Mouse (Mus musculus): Measurements from ENCODE around the gene Lyzl4. TPM values are rescaled to one million over a fixed set of nuclear protein-coding genes. Genes with fewer than 3 reads are reported as not detected.
A peak's percentile ranks its signal among the peaks of the same experiment; 100 is the strongest.
"Not testable (repeated sequence)": the region's sequence is repeated elsewhere in the genome, so short reads cannot be mapped to it uniquely, and the experiment has no call there.

Lyzl4 gene
- polyA plus RNA-seq, 1 experiment from 2014 or later, result not detected

DNA sequence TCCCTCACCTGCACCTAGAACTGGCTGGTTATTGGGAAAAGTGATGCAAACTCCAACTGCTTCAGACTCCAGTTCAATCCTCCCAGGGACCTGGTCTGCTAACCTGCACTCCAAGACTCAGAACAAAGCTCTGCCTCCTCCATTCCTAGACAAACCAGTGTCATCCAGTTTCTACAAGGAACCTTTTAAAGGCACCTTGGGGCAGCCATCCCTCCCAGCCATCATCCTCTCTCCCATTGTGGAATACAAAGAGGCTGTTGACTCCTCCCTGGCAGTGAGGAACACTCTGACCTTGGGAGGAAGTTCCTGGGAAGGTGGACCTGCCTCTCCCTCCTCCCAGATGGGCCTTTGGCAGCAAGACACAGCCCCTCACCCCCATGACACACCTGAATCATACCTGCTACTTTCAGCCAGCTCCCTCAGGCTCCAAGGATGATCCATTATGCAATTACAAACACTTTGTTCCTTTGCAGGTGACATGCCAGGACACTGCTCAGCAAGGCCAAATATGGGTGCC lies 27.6 kb downstream of the Lyzl4 start:
- ATAC-seq (ENCODE audit: low FRiP score), result no peak
- H3K4me1 ChIP-seq (replicated peaks), result 0 out of 2 replicates have a peak, but pooled peaks cover 6% of the 10 kb centered on the region
- no peak overlapping the region for H3K4me2 ChIP-seq
- no peaks in the 10 kb centered on the region for H3K9me3 ChIP-seq
- no peaks in the 10 kb centered on the region for H3K36me3 ChIP-seq
- no peaks in the 10 kb centered on the region for H3K27me3 ChIP-seq
- H3K27ac ChIP-seq, result no peak overlapping the region
- no peak overlapping the region for H3K4me3 ChIP-seq
- no peak overlapping the region for H3K9ac ChIP-seq

GRCm38 (mm10) chr9:121613192-121613591 lies 28.7 kb downstream of the Lyzl4 start:
- no peak overlapping the region for H3K4me2 ChIP-seq
- 65% methylated on average over 4 of the region's 5 CpGs for WGBS
- no peak overlapping the region for H3K27ac ChIP-seq
- H3K4me1 ChIP-seq (replicated peaks), result 0 out of 2 replicates have a peak, but pooled peaks cover 6% of the 10 kb centered on the region
- no peak overlapping the region for H3K4me3 ChIP-seq
- no peaks in the 10 kb centered on the region for H3K36me3 ChIP-seq
- ATAC-seq (ENCODE audit: low FRiP score), result no peak
- no peaks in the 10 kb centered on the region for H3K27me3 ChIP-seq
- H3K9ac ChIP-seq, result no peak overlapping the region
- H3K9me3 ChIP-seq, result no peaks in the 10 kb centered on the region

- Histone ChIP-seq H3K4me3 (no peak overlapping the region), H3K36me3 (no peaks in the 10 kb centered on the region), H3K9ac (no peak overlapping the region), H3K27ac (no peak overlapping the region), H3K4me2 (no peak overlapping the region), H3K27me3 (no peaks in the 10 kb centered on the region), H3K9me3 (no peaks in the 10 kb centered on the region), H3K4me1 (replicated peaks) (0 out of 2 replicates have a peak, but pooled peaks cover 6% of the 10 kb centered on the region)
- whole genome bisulfite sequencing, result 78% methylated on average over 6 of the region's 6 CpGs
- no peak for ATAC-seq (ENCODE audit: low FRiP score)
These were observed 32.5 kb downstream of the Lyzl4 start for GRCm38 (mm10) chr9:121609381-121609780.

DNA sequence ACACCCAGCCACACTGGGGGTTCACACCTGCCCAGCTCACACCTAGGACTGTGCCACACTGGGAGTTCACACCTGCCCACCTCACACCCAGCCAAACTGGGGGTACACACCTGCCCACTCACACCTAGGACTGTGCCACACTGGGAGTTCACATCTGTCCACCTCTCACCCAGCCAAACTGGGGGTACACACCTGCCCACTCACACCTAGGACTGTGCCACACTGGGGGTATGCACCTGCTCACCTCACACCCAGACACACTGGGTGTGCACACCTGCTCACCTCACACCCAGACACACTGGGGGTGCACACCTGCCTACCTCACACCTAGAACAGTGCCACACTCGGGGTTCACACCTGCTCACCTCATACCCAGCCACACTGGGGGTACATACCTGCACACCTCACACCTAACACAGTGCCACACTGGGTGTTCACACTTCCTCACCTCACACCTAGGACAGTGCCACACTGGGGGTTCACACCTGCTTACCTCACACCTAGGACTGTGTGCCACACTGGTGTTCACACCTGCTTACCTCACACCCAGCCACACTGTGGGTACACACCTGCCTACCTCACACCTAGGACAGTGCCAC lies 35.3 kb downstream of the Lyzl4 start:
- Histone ChIP-seq H3K27me3 (no peaks in the 10 kb centered on the region), H3K4me2 (no peak overlapping the region), H3K9ac (no peak overlapping the region), H3K27ac (no peak overlapping the region), H3K4me3 (no peak overlapping the region), H3K4me1 (replicated peaks) (no peaks in the 10 kb centered on the region), H3K9me3 (no peaks in the 10 kb centered on the region), H3K36me3 (no peaks in the 10 kb centered on the region)
- peak; percentile 65; the same call in 1 of the 2 replicates for ATAC-seq (ENCODE audit: low FRiP score)
- WGBS, result 39% methylated on average over 1 of the region's 1 CpGs

DNA sequence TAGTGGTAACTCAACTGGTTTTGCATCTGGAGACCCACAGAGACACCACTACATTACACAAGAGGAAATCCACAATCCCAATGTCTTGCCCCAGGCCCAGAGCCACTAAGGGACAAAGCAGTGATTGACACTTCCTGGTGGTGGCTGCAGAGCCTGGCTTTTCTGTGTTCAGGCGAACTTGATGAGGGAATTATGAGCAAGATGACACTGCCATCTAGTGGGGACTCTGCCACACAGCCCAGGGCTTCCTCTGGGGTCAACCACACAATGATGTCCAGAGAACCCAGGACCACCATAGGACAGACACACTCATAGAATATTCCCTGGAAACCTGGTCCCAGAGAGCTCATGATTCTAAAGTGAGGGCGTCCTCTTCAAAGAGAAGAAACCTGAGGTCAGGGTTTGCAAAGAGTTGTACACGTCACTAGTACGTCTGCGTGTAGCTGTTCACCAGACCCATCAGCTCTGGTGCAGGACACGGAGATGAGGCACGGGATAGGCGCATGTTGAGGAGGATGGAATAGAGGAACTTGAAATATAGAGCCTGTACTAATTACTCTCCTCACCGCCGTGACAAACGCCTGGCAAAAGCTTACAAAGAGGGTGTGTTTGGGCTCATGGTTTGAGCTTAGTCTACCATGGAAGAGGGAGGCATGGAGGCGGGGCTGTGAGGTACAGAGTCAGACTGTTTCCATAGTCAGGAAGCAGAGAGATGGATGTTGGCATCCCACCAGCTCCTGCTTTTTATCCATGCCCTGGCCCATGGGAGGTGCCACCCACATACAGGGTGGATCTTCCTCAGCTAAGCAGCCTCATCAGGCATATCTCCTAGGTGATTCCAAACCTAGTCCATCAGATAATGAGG lies 36.2 kb downstream of the Lyzl4 start:
- H3K27me3 ChIP-seq, result no peaks in the 10 kb centered on the region
- peak; percentile 90 for ATAC-seq (ENCODE audit: low FRiP score)
- 57% methylated on average over 12 of the region's 12 CpGs for WGBS
- H3K36me3 ChIP-seq, result no peaks in the 10 kb centered on the region
- no peak overlapping the region for H3K4me3 ChIP-seq
- no peak overlapping the region for H3K27ac ChIP-seq
- peaks cover 6% of the 10 kb centered on the region for H3K4me1 ChIP-seq (replicated peaks)
- no peaks in the 10 kb centered on the region for H3K9me3 ChIP-seq
- no peak overlapping the region for H3K9ac ChIP-seq
- no peak overlapping the region for H3K4me2 ChIP-seq

DNA sequence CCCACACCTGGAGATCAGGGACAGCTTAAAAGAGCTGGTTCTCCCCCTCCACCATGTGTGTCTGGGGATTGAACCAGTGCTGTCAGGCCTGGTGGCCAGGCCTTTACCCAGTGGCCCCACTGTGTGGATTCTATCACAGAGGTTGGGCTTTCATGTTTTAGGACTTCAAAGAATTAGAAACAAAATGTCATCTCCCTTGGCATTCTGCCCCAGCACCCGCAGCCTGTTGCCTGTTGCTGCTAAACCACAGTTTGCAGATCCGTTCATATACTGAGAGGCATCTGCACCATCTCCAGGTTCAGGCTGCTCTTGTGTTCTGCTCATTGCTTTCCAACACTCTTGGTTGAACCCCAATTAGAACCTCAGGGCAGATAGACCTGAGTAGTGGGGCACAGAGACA lies 39.5 kb downstream of the Lyzl4 start:
- no peak for ATAC-seq (ENCODE audit: low FRiP score)
- Histone ChIP-seq H3K36me3 (no peaks in the 10 kb centered on the region), H3K9me3 (no peaks in the 10 kb centered on the region), H3K4me1 (replicated peaks) (peaks cover 7% of the 10 kb centered on the region), H3K4me2 (no peak overlapping the region), H3K9ac (no peak overlapping the region), H3K4me3 (no peak overlapping the region), H3K27ac (no peak overlapping the region), H3K27me3 (no peaks in the 10 kb centered on the region)
- 83% methylated on average over 2 of the region's 2 CpGs for WGBS

GRCm38 (mm10) chr9:121600861-121601427 lies 41.0 kb downstream of the Lyzl4 start:
- ATAC-seq (ENCODE audit: low FRiP score), result no peak
- peaks cover 7% of the 10 kb centered on the region for H3K4me1 ChIP-seq (replicated peaks)
- no peak overlapping the region for H3K4me2 ChIP-seq
- H3K27ac ChIP-seq, result no peak overlapping the region
- no peaks in the 10 kb centered on the region for H3K36me3 ChIP-seq
- H3K9ac ChIP-seq, result no peak overlapping the region
- H3K27me3 ChIP-seq, result no peaks in the 10 kb centered on the region
- no peak overlapping the region for H3K4me3 ChIP-seq
- no peaks in the 10 kb centered on the region for H3K9me3 ChIP-seq
- 38% methylated on average over 6 of the region's 6 CpGs for WGBS

DNA sequence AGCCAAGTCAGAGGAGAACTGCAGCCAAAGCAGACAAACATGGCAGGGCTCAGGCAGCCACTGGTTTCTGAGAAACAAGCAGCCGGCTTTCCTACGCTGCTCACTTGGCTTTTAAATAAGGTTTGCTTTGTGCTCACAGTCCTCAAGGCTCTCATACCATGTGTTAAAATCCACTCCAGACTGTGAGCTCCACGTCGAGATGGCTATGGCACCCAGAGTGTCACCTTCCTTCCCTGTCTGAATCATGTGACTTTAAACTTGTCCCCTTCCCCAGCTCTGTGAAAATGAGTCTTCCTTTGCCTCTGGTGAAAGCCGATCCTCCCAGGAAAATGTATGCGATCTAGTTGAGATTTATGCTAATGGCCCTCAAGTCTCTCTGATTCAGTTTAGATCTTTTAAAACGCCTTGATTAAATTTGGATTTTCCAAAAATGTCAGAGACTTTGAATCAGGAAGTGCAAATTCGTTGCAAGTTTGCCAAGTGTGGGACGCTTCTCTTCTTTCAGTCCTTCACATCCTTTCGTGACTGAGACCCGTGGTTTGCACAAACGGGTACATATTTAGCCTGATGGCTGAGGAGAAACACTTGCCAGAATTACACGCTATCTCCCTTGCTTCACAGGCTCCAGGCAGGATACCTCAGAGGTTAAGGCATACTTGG lies 41.6 kb downstream of the Lyzl4 start:
- Histone ChIP-seq H3K9me3 (no peaks in the 10 kb centered on the region), H3K4me1 (replicated peaks) (peaks cover 7% of the 10 kb centered on the region), H3K4me3 (no peak overlapping the region), H3K27me3 (no peaks in the 10 kb centered on the region), H3K4me2 (no peak overlapping the region), H3K36me3 (no peaks in the 10 kb centered on the region), H3K27ac (no peak overlapping the region), H3K9ac (no peak overlapping the region)
- ATAC-seq (ENCODE audit: low FRiP score), result no peak
- WGBS, result 60% methylated on average over 13 of the region's 13 CpGs

DNA sequence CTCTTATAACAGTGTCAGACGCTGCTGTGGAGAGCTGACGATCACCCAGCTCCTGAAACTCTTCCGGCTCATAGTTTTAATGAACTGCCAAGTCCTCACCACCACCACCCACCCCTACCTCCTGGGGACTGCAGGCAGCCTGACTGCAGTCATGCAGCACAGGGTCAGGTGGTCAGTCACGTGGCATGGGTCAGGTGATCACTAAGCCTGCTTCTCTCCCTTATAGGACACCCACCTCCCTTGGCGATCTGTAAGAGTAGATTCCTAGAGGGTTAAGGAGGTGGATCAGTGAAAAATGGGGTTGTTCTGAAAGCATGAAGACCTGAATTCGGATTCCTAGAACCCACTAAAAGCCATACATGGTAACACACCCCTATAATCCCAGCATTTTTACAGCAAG lies 42.3 kb downstream of the Lyzl4 start:
- H3K4me3 ChIP-seq, result no peak overlapping the region
- no peak for ATAC-seq (ENCODE audit: low FRiP score)
- H3K9ac ChIP-seq, result no peak overlapping the region

DNA sequence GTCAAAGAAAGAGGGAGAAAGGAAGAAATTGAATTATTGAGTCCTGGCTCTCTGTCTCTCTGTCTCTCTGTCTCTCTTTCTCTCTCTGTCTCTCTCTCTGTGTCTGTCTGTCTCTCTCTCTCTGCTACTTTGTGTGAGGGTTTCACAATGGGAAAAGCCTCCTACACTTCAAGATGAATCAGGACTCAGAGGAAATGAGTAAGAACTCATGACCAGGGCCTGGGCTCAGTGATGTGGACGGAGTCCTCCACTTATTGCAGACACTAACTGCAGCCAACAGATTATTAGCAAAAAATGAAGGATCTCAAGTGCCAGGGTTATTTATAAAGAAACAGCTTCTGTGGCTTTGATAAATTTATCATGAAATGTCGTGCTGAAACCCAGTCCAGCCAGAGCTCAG lies 43.8 kb downstream of the Lyzl4 start:
- H3K9ac ChIP-seq, result no peak overlapping the region
- no peak for ATAC-seq (ENCODE audit: low FRiP score)
- no peak overlapping the region for H3K4me2 ChIP-seq
- H3K4me1 ChIP-seq (replicated peaks), result peaks cover 7% of the 10 kb centered on the region
- H3K4me3 ChIP-seq, result no peak overlapping the region
- no peaks in the 10 kb centered on the region for H3K27me3 ChIP-seq
- H3K27ac ChIP-seq, result no peak overlapping the region
- H3K36me3 ChIP-seq, result no peaks in the 10 kb centered on the region
- H3K9me3 ChIP-seq, result no peaks in the 10 kb centered on the region
- 83% methylated on average over 2 of the region's 2 CpGs for WGBS

More for the DNA sequence above, 42.3 kb downstream of the Lyzl4 start:
- 79% methylated on average over 6 of the region's 6 CpGs for WGBS
- H3K4me2 ChIP-seq, result no peak overlapping the region
- H3K27me3 ChIP-seq, result no peaks in the 10 kb centered on the region
- peaks cover 7% of the 10 kb centered on the region for H3K4me1 ChIP-seq (replicated peaks)
- no peaks in the 10 kb centered on the region for H3K9me3 ChIP-seq
- H3K27ac ChIP-seq, result no peak overlapping the region
- no peaks in the 10 kb centered on the region for H3K36me3 ChIP-seq

- Histone ChIP-seq H3K4me2 (no peak overlapping the region), H3K4me3 (no peak overlapping the region), H3K27me3 (no peaks in the 10 kb centered on the region), H3K4me1 (replicated peaks) (no peaks in the 10 kb centered on the region), H3K27ac (no peak overlapping the region), H3K9me3 (no peaks in the 10 kb centered on the region), H3K36me3 (no peaks in the 10 kb centered on the region), H3K9ac (no peak overlapping the region)
- WGBS, result 72% methylated on average over 4 of the region's 4 CpGs
- no peak for ATAC-seq (ENCODE audit: low FRiP score)
These were observed 47.1 kb downstream of the Lyzl4 start for GRCm38 (mm10) chr9:121594771-121595170.

- H3K4me3 ChIP-seq; H3K9ac ChIP-seq; H3K36me3 ChIP-seq; ATAC-seq (ENCODE audit: low FRiP score); H3K27me3 ChIP-seq; H3K9me3 ChIP-seq; H3K4me2 ChIP-seq; H3K27ac ChIP-seq; H3K4me1 ChIP-seq (replicated peaks): not testable (repeated sequence)
- WGBS, result 77% methylated on average over 3 of the region's 3 CpGs
These were observed 48.1 kb downstream of the Lyzl4 start for GRCm38 (mm10) chr9:121593768-121594167.

All from hindbrain, embryonic 13.5 days (tissue).